Mouse (Mus musculus): ENCODE results near the gene F2rl2. TPM values are rescaled to one million over a fixed set of nuclear protein-coding genes. Genes with fewer than 3 reads are reported as not detected.

F2rl2 gene
- polyA plus RNA-seq, 1 experiment = 1.6 TPM

DNA sequence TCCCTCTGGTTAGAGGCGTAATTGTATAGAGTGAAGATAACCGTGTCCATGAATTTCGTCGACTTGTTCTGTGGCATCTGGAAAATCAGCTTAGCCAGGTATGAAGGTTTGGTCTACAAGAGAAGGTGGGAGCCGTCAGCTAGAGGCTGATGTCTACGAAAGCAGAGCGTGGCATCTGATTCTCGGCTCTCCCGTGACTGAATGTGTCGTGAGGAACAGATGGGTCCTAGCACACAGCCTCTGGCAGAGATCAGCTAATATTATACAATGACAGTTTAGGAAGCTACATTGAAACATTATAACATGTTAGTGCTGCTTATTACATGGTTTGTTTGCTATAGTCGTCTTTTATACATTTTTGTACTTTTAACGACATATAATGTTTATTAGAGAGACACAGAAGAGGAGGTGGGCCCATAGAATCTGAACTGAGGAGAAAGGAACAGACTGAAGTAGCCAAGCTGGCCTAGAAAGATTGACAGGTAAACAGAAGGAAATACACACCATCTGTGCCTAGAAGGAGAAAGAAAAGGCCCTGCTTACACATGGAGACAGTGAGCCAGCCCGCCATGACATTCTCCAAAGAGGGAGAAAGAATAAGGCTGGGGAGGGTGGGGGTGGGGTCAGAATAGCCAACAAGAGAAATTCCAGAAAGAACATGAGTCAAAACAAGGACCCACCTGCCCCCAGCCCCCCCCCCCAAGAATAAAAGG is 30.9 kb upstream of the F2rl2 start:
- H3K4me3 ChIP-seq (replicated peaks; ENCODE audit: extremely low read depth, low read depth, low read length) = no peak overlapping the region
- no peak for TF ChIP-seq POLR2A (IDR thresholded peaks at IDR 0.05; ENCODE audit: borderline replicate concordance, extremely low read depth, low read depth, low read length)
- no peak for TF ChIP-seq CTCF (IDR thresholded peaks at IDR 0.05; ENCODE audit: insufficient read depth, low read length)
- DNase-seq = no peak
- no peaks in the 10 kb centered on the region for H3K4me1 ChIP-seq (ENCODE audit: control insufficient read depth, insufficient read depth, low read length)
- WGBS = 90% methylated on average over 13 of the region's 13 CpGs

- WGBS = 27% methylated on average over 7 of the region's 7 CpGs
- peak; percentile 20 for DNase-seq
- TF ChIP-seq POLR2A (IDR thresholded peaks at IDR 0.05; ENCODE audit: borderline replicate concordance, extremely low read depth, low read depth, low read length) (no peak), CTCF (IDR thresholded peaks at IDR 0.05; ENCODE audit: insufficient read depth, low read length) (no peak)
- H3K4me1 ChIP-seq (ENCODE audit: control insufficient read depth, insufficient read depth, low read length) = no peaks in the 10 kb centered on the region
- H3K4me3 ChIP-seq (replicated peaks; ENCODE audit: extremely low read depth, low read depth, low read length) = no peak overlapping the region
Observed at GRCm38 (mm10) chr13:95667260-95667659, 29.4 kb upstream of the F2rl2 start.

DNA sequence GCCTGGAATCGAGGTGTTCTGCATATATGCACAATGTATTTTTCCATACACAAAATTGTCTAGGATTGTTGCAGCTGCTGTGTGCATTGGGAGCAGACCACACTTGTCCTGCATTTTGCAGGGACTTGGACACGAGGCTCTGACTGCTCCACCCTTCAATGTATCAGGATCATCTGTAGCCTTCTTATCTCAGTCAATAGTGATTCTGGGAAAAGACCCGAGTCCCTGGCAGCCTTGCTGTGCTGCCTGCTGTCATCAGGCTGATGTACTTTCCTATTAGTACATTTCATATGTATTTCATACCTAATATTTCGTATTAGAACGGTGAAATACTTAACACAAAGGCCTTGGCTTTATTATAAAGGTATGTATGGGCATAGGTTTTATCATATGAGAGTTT is 26.1 kb upstream of the F2rl2 start:
- 85% methylated on average over 5 of the region's 5 CpGs for whole genome bisulfite sequencing
- TF ChIP-seq CTCF (IDR thresholded peaks at IDR 0.05; ENCODE audit: insufficient read depth, low read length) (no peak), POLR2A (IDR thresholded peaks at IDR 0.05; ENCODE audit: borderline replicate concordance, extremely low read depth, low read depth, low read length) (no peak)
- H3K4me3 ChIP-seq (replicated peaks; ENCODE audit: extremely low read depth, low read depth, low read length) = no peak overlapping the region
- no peaks in the 10 kb centered on the region for H3K4me1 ChIP-seq (ENCODE audit: control insufficient read depth, insufficient read depth, low read length)
- DNase-seq = no peak

DNA sequence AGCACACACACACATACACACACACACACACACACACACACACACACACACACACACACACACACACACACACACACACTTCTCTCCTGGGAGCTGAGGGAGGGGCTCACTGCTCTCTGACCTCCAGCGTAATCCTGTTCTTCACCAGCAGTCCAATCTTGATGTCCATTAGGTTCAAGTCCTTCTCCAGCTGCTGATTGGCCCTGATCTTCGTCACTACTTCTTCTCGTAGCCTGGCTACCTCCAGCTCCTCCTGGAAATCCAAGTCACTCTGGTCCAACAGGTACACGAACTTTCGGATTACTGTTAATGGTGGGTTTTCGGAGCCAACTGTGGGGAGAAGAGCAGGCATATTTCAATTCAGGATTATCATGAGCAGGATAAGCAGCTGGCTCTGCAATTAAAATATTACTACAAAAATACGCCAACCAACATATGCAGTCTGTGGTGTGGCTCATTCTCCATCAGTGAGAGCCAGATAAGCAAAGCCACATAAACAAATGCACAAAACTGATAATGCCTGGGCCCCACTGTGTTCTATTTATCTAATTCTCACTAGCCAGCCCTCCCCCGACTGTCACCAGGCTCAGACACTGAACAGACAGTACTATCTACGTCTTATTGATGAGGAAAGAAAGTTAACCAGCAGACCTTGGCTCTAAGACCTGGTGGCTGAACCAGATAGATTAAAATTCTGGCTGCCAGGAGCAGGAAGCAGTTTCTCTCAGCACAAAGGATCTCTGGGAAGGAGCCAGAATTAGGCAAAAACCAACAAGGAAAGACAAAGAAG is 25.4 kb upstream of the F2rl2 start:
- DNase-seq = no peak
- 73% methylated on average over 9 of the region's 9 CpGs for WGBS

GRCm38 (mm10) chr13:95672372-95672771 is 24.3 kb upstream of the F2rl2 start:
- Histone ChIP-seq H3K4me1 (ENCODE audit: control insufficient read depth, insufficient read depth, low read length) (no peaks in the 10 kb centered on the region), H3K4me3 (replicated peaks; ENCODE audit: extremely low read depth, low read depth, low read length) (no peak overlapping the region)
- no peak for DNase-seq
- 80% methylated on average over 7 of the region's 7 CpGs for WGBS
- TF ChIP-seq POLR2A (IDR thresholded peaks at IDR 0.05; ENCODE audit: borderline replicate concordance, extremely low read depth, low read depth, low read length) (no peak), CTCF (IDR thresholded peaks at IDR 0.05; ENCODE audit: insufficient read depth, low read length) (no peak)

More for the DNA sequence above, 25.4 kb upstream of the F2rl2 start:
- no peak for TF ChIP-seq CTCF (IDR thresholded peaks at IDR 0.05; ENCODE audit: insufficient read depth, low read length)
- no peak for TF ChIP-seq POLR2A (IDR thresholded peaks at IDR 0.05; ENCODE audit: borderline replicate concordance, extremely low read depth, low read depth, low read length)
- no peak overlapping the region for H3K4me3 ChIP-seq (replicated peaks; ENCODE audit: extremely low read depth, low read depth, low read length)
- H3K4me1 ChIP-seq (ENCODE audit: control insufficient read depth, insufficient read depth, low read length) = no peaks in the 10 kb centered on the region

DNA sequence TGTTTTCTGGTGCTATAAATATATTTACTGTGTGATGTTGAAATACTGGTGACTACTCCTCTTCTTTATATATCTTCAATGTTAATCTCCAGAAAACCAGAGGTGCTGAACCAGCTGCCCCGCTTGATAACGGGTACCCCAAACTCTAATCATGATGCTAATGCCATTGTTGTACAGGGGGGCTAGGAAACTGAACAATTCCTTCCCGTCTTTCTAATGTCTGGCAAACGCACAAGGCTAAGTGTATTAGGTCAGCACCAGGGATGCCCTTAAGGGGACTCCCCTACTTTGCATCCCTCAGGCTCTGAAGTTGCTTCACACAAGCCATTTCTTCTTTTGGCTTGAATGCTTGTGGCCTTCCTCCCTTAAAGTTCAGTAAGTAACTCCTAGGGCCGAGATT is 17.6 kb upstream of the F2rl2 start:
- TF ChIP-seq POLR2A (IDR thresholded peaks at IDR 0.05; ENCODE audit: borderline replicate concordance, extremely low read depth, low read depth, low read length) (no peak), CTCF (IDR thresholded peaks at IDR 0.05; ENCODE audit: insufficient read depth, low read length) (no peak)
- DNase-seq = no peak
- Histone ChIP-seq H3K4me3 (replicated peaks; ENCODE audit: extremely low read depth, low read depth, low read length) (no peak overlapping the region), H3K4me1 (ENCODE audit: control insufficient read depth, insufficient read depth, low read length) (no peaks in the 10 kb centered on the region)
- WGBS = 84% methylated on average over 5 of the region's 5 CpGs

DNA sequence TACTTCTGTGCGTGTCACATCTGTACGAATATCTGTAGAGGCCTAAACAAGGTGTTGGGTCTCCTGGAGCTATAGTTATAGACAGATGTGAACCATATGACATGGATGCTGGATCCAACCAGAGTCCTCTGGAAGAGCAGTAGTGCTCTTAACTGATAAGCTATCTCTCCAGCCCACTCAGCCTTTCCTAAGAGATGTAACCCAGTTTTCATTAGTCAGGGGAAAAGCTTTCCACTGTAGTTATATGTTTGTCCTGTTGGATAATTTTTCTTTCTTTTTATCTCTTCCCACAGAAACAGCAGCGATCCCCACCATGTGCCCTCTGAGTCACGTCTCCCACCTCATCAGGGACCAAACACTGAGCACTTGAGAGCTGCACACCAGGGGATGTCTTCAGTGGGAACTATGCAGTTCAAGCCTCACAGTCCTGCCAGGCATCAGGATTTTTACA is 17.1 kb upstream of the F2rl2 start:
- DNase-seq = no peak
- no peak overlapping the region for H3K4me3 ChIP-seq (replicated peaks; ENCODE audit: extremely low read depth, low read depth, low read length)
- TF ChIP-seq POLR2A (IDR thresholded peaks at IDR 0.05; ENCODE audit: borderline replicate concordance, extremely low read depth, low read depth, low read length) (no peak), CTCF (IDR thresholded peaks at IDR 0.05; ENCODE audit: insufficient read depth, low read length) (no peak)
- 71% methylated on average over 4 of the region's 4 CpGs for WGBS
- no peaks in the 10 kb centered on the region for H3K4me1 ChIP-seq (ENCODE audit: control insufficient read depth, insufficient read depth, low read length)

DNA sequence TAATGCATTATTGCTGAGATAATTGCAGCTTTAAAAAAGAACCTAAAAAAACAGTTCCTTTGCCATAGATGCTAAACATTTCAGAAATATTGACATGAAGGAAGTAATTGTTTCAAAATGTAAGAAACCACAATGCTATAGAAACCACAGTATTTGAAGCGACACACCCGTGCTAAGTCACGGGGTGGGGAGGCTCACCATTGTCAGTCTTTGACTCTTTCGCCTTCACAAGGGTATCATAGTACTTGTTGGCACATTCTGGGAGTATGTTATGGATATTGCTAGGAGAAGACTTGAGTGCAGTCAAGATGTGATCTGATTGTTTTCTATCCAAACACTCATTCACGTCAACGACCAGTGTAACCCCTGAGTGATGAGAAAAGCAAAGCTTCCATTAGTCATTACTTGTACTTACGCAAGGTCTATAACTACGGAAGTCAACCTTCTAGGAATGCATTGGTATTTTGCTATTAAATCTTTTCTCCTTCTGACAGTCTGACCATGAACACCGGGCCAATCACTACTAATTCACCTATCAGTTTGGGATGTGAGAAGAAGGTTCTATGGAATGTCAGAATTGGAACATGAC is 11.9 kb upstream of the F2rl2 start:
- TF ChIP-seq CTCF (IDR thresholded peaks at IDR 0.05; ENCODE audit: insufficient read depth, low read length) (no peak), POLR2A (IDR thresholded peaks at IDR 0.05; ENCODE audit: borderline replicate concordance, extremely low read depth, low read depth, low read length) (no peak)
- Histone ChIP-seq H3K4me3 (replicated peaks; ENCODE audit: extremely low read depth, low read depth, low read length) (no peak overlapping the region), H3K4me1 (ENCODE audit: control insufficient read depth, insufficient read depth, low read length) (no peaks in the 10 kb centered on the region; the same call in 1 of the 2 replicates)
- WGBS = 71% methylated on average over 9 of the region's 9 CpGs
- no peak for DNase-seq

GRCm38 (mm10) chr13:95685736-95686135 is 10.9 kb upstream of the F2rl2 start:
- TF ChIP-seq CTCF (IDR thresholded peaks at IDR 0.05; ENCODE audit: insufficient read depth, low read length) (no peak), POLR2A (IDR thresholded peaks at IDR 0.05; ENCODE audit: borderline replicate concordance, extremely low read depth, low read depth, low read length) (no peak)
- H3K4me3 ChIP-seq (replicated peaks; ENCODE audit: extremely low read depth, low read depth, low read length) = no peak overlapping the region
- no peaks in the 10 kb centered on the region; the same call in 1 of the 2 replicates for H3K4me1 ChIP-seq (ENCODE audit: control insufficient read depth, insufficient read depth, low read length)
- no peak for DNase-seq
- 44% methylated on average over 5 of the region's 5 CpGs for WGBS

Data from lung, adult 2 months (tissue).